Mouse (Mus musculus): ENCODE data around the gene Foxl2.
A peak's percentile ranks its signal among the peaks of the same experiment; 100 is the strongest.

Gene Foxl2

DNA sequence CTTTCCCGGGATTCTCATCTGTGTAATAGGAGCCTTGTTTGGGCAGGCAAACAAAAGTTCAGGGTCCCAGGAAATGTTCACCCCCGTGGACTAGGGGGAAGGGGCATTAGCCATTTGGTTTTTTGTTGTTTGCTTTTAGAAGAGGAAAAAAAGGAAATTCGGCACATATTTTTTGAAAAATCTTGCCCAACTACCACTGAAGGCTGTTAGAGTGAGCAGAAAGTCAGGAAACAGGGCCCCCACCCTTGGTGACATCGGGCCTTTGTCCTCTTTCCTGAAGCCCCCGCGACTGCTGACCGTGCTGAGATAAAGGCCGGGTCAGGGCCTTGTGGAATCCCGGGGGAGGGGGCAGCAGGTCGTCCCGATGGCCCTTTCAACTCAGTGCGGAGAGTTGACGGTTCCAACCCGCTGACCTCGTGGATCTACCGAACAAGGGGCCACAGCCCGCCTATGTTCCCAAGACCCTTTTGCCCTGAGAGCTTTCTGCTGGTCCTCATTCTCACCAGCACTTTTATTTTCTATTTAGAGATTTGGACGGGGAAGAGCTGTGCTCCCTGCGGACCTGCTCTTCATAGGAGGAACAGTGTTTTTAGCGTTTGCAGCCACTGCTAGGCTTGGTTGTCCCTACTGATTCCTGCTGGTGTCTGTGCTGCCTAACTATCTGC is 7.5 kb downstream of the Foxl2 start:
- DNase-seq (ENCODE audit: low spot score) = no peak

DNA sequence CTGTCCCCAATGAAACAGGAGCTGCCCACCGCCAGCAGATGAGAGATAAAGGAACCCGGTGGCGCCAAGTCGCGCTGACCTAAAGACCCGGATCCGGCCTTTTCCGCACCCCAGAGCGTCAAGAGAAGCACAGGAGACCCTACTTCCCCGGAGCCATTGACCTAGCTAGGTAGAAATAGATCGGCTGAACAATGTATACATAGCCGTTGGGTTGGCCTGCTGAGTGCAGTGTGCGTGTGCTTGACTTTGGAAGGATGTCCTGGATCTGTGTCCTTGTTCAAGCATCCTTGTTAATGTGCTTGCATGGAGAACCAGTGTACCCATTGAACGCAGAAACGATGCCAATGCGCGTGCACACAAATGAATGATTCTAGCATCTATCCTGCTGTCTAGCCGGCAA is 8.6 kb downstream of the Foxl2 start:
- DNase-seq (ENCODE audit: low spot score) = no peak

DNA sequence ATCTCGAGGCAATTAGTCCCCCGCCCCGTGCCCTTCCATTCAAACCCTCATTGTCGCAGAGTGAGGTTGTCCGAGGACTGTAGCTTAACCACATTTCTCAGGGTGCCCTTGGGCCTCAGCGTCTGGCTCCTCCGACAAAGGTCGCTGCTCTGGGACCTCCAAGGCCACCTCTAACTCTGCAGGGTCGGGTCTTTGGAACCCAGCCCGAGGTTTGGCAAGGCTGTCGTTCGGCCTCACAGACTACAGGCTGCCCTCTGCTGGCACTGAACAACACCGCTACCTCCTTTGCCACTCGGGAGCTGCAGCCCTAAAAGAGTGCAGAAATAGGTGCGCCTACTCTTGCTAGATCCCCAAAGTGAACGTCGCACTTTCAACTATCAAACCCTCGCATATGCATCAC is 10.0 kb downstream of the Foxl2 start:
- no peak for DNase-seq (ENCODE audit: low spot score)

DNA sequence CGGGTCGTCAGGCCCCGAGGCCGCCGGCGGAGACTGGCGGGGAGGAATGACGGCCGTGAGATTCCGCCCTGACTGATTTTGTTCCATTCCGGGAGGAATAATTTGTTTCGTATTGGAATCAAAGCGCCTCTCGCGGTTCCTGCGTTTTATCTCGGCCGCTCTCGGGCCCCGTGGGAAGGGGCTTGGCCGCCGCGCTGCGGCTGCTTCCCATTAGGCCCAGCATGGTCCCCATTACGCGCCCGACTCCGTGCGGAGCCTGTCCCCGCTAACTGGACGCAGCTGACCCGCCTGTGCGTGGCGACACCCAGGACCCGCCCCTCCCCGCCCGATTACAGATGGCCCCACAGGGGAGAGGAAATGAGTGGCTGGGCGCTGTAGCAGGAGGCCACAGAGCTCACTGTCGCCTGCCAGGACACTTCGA is 18.0 kb downstream of the Foxl2 start:
- DNase-seq (ENCODE audit: low spot score) = no peak

DNA sequence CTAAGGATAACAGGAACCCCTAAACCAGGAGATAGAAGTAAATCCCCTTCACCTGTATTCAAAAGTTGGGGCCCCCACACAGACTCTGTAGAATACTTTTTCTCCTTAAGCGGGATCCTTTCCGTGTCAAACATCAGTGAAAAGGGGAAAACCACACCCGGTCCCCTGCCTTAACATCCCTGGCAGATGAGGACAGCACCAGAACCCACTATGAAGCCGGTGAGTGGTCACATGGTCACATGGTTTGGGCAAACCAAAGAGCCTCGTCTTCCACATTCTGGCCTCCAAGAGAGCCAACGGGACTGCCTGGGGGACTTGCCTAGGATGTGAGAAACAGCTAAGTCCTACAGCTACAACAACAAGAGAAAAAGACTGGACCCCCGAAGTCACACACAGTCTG is 18.5 kb downstream of the Foxl2 start:
- no peak for DNase-seq (ENCODE audit: low spot score)

DNA sequence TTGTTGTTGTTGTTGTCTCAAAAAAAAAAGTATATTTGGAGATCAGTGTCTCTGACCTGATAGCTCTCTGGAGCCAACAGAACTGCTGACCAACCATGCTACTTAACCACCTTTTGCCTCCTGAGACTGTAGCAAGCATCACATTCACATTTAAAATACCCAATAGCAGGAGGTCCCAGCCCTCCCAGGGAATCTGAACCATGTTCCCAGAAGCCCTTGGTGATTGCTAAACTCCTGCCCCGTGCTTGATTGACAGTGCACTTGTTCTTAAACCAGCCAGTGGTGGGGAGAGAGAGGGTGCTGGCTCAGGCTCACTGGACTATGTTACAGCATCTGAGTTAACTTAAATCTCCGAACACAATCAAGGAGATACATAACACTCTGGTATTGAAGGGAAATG is 19.8 kb downstream of the Foxl2 start:
- DNase-seq (ENCODE audit: low spot score) = no peak

DNA sequence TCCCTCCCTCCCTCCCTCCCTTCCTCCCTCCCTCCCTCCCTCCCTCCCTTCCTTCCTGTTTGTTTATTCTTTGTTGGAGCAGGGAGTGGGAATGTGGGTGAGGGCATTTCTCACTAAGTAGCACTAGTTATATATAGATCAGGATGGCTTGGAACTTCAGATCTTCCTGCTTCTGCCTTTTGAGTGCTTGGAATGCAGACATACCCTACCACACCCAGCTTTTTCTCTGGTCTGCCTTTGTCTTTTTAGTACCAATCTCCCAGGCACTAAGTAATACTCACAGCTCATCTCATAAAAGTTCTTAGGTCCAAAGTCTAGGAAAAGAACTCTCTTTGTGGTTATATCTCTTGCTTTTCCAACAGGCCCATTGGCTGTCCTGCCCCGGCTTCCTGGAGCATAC is 21.0 kb downstream of the Foxl2 start:
- no peak for DNase-seq (ENCODE audit: low spot score)

DNA sequence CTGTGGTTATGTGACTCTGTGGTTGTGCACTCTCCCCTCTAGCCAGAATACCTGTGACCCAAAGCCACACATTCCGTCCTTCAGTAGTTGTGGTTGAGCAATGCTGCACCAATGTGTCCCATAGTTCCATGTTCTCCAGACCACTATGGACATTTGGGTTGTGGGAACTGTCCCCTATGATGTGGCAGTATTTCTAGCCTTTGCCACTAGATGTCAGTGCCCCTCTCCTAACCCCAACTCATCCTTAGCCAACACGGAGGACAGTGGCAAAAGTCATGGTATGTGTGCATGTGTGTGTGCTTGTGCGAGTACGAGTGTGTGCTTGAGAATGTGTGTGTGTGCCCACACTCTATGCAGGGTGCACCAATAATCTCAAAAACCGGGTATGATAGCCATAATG is 21.4 kb downstream of the Foxl2 start:
- no peak for DNase-seq (ENCODE audit: low spot score)

DNA sequence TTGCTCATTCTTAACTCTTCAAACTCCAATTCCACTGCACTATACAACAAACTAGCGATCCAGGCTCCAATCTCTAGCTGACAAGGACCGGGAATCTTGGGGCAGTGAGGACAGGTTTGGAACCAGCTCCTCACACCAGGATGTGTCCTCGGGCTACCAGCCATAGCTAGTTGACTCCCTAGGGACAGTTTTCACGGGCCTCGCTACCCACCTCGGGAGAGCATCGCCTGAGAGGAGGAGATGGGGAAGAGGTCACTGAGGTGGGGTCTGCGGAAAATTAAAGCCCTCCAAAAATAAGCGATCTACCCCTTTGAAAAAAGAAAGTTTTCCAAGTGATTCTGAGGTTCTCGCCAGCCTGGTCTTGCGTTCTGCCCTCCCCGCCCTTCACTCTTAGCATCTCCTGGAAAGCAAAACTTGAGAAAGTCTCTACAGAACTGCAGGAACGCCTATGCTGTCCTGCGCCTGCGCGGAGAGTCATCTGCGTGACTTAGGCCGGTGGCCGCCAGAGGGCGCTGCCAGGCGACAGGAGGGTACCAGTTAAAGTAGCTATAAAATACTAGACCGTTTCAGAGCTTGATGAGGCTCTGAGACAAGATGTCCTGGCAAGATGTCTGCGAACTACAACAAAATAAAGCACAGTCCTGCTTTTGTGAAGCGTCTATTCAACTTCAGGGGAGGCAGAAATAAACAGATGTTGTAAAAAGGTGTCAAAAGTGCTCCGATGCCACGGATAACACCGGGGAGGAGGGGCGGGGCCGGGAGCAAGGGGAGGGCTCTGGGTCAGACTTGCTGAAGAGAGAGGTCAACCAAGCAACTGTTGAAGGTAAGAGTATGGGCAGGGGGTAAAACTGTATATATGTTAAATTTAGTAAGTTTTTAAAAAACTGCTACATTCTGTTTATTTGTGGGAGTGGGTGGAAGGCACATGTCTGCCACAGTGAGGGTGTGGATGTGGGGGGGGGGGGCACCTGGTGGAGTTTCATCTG is 24.6 kb downstream of the Foxl2 start:
- DNase-seq (ENCODE audit: low spot score) = peak; percentile 90

DNA sequence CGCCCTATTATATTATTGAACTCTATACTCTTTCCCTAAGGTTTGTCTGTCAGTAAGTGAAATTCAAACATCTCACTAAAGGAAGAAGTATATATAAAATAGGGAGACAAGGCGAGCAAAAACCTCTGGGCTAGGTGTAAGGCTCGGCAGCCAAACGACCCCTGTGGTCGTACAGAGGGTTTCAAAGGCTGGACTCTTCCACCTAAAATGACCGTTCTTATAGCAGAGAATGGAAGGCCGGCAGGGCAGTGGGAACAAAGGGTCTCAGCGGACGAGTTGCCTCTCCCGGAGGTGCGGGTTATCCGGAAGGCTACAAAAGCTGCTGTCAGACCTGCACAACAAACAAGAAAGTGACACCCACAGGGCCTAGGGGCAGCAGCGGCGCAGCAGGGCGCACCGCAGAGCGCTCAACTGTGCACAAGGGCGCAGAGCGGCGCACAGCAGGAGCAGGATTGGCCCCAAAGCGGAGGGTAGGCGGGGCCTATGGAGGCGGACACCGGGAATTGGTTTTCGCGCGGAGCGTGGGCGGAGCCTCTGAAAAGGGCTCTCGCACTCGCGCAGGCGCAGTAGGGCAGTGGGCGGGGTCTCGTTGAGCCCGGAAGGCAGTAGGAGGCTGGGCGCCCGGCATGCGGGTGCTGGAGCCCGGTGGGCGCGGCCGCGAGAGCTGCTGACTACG is 30.9 kb downstream of the Foxl2 start, which contains the start of gene Faim:
Gene Faim (plus strand): TSS at position 574 of the 676 bp plus-strand sequence.
- peak; percentile 100 for DNase-seq (ENCODE audit: low spot score)

DNA sequence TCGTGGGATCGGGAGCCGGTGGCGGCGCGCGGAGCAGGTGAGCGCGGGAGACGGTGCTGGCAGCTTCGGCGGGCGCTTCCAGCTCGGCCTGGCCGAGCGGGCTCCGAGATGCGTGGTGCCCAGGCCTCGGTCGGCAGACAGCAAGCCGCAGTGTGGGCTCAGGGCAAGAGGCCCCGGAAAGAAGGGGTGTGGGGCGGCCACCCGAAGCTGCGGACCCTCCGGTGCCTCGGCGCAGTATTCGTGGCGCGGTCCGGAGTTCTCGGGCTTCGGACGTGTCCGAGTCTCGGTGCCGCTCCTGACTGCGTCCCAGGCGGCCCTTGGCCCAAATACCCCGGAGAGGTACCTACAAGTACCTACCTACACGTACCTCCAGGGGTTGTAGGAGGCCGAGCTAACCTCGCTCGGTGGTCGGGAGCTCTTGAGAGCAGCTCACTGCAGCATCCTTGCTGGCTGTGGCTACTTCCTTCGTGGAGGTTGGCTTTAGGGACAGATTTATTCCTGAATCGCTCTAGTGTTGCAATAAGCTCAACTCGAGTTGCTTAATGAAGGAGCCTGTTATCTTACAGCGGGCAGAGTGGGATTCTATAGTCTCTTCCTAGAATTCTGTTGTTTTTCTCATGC is 31.5 kb downstream of the Foxl2 start:
- no peak for DNase-seq (ENCODE audit: low spot score)

DNA sequence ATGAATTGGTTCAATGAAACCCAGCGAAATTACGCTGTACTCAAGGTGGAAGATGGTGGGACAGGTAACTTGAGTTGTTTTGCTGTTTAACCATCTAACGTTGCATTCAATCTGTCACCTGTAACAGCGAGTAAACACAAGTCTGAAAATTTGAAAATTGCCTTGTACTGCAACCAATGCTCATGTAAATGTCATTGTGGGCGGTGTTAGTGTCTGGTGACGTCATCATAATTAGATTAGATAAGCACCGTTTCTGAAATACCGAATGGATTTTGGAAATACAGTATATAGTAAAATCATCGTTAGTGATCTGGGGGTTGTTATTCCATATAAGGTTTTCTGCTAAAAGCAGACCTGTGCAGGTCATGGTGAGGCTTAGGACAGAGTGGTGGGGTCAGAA is 32.0 kb downstream of the Foxl2 start:
- no peak for DNase-seq (ENCODE audit: low spot score)

DNA sequence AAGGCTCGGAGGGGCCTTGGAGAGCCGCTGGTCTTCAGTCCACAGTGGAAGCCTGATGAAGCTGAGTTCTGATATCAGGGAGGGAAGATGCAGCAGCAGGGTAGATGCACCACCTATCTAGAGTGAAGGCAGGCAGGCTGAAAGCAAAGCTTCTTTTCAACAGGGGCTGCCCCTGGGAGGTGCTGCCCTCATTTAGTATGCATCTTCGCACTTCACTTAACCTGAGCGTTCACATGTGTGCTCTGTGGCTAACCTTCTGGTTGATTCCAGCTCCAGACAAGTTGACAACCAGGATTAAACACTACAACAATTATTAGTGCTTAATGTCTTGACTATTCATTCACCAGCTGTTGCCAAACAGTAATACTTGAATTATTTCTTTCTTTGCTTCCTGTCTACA is 39.0 kb downstream of the Foxl2 start:
- DNase-seq (ENCODE audit: low spot score) = no peak

DNA sequence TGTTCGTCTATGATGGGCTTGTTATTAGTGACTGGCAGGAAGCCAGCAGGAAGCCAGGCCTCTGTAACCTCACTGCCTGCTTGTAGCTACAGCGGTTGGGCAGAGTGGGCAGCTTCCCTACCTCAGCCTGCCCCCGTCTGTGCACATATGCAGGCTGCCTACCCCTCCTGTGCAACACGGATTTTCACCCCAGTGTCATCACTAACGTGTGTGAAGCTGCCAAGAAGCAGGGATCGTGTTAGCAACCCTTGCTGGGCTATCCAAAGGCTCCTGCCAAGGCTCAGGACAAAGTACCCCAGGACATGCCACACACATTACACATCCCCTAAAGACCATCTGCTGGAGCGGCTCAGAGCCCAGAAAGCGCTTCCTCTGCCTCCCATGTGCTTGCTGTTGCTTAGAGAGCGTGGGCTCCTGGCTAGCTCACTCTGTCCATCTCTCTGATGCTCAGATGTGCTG is 44.8 kb downstream of the Foxl2 start:
- peak; percentile 55 for DNase-seq (ENCODE audit: low spot score)

DNA sequence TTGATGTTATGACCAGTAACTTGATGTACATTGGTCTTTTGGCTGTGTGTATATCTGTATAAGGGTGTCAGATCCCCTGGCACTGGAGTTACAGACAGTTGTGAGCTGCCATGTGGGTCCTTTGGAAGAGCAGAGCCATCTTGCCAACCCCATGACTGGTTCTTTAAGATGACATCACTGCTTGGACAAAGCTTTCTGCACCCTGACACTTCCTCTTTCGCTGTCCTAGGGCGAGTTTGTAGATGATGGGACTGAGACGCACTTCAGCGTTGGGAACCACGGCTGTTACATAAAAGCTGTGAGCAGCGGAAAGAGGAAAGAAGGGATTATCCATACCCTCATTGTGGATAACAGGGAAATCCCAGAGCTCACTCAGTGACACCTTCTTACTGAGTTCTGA is 46.2 kb downstream of the Foxl2 start:
- DNase-seq (ENCODE audit: low spot score) = no peak
